Mouse (Mus musculus): ENCODE results near the gene Twf2.

DNA sequence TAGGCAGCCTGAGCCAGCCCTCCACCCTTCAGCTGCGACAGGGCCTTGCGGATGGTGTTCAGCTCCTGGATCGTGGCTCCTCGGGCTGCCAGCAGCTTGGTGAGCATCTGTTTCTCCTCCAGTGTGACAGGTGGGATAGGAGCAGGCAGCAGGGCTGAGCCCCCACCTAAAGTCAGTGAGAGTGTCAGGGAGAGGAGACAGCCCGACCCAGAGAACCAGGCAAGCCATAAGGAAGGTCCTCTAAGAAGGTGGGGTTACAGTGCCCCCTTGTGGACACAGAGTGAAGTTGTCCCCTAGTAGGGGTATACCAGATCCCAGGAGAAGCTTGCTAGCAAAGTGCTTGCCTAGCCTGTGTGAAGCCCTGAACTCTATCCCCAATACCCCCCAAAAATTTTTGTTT is 46.5 kb upstream of the Twf2 start:
- TF ChIP-seq CTCF (conservative IDR thresholded peaks at IDR 0.05 in 1 of 2, IDR thresholded peaks at IDR 0.05 in 1 of 2; ENCODE audit: low read depth in 2 of 2, low read length in 2 of 2) (peak; percentile 86 to 88), SIN3A (IDR thresholded peaks at IDR 0.05; ENCODE audit: low read length) (no peak)

Data from CH12.LX (cell line).